Mouse (Mus musculus) CH12.LX (cell line): ENCODE measurements at regions not wholly inside any gene's neighbourhood (a gene's known extent, or its start where the extent isn't known, plus 50 kb on each side); places are given as distances from the start of the nearest gene placed in this dataset.

Source experiments
- MEF2A ChIP-seq: IDR thresholded peaks from 2 replicates; pipeline ENCODE4 v1.6.1; 2014; ENCODE audit warnings: low read depth, mild to moderate bottlenecking, inconsistent platforms, low read length, improper control_type of control experiment, borderline replicate concordance
- TBP ChIP-seq: conservative IDR thresholded peaks from 2 replicates; pipeline ENCODE4 v1.6.1; 2011; ENCODE audit warnings: low read depth, low read length, improper control_type of control experiment

- TF ChIP-seq MEF2A (no peak), TBP (no peak)
These were observed 155.1 kb upstream of the Tnfaip3 start for GRCm38 (mm10) chr10:19170596-19170995.
